Mouse (Mus musculus): ENCODE results near the gene Klc2.
A peak's percentile ranks its signal among the peaks of the same experiment; 100 is the strongest.

- peak; percentile 78 for TF ChIP-seq CTCF (IDR thresholded peaks at IDR 0.05; ENCODE audit: borderline replicate concordance, insufficient read depth, low read depth, low read length)
- no peak for TF ChIP-seq POLR2A (IDR thresholded peaks at IDR 0.05; ENCODE audit: borderline replicate concordance, insufficient read depth, low read length)
Observed at GRCm38 (mm10) chr19:5094243-5094632, 24.1 kb downstream of the Klc2 start.
